Mouse (Mus musculus) heart, adult 2 months (tissue): ENCODE measurements at regions not wholly inside any gene's neighbourhood (a gene's known extent, or its start where the extent isn't known, plus 50 kb on each side); places are given as distances from the start of the nearest gene placed in this dataset.
A peak's percentile ranks its signal among the peaks of the same experiment; 100 is the strongest.

Experiments
- DNase-seq, 2 experiments: peaks; one replicate each; pipeline ENCODE4 v3.0.0; 2021
- H3K27ac ChIP-seq: fragments of 200-600 bp; 2 replicates; pipeline ENCODE4 v1.8.1; 2022
- H3K27me3 ChIP-seq: fragments of 200-500 bp; 2 replicates; pipeline ENCODE4 v1.6.1; 2012; ENCODE audit warnings: mild to moderate bottlenecking, low read length, inconsistent platforms, mixed read lengths; ENCODE audit not compliant: control insufficient read depth, insufficient read depth
- H3K36me3 ChIP-seq: fragments of 200-500 bp; 2 replicates; pipeline ENCODE4 v1.6.1; 2012; ENCODE audit warnings: low read length, inconsistent platforms; ENCODE audit not compliant: control insufficient read depth, insufficient read depth
- H3K4me1 ChIP-seq: fragments of 200-500 bp; 2 replicates; pipeline ENCODE4 v1.6.1; 2011; ENCODE audit warnings: low read length; ENCODE audit not compliant: control insufficient read depth, insufficient read depth
- H3K4me3 ChIP-seq: fragments of 200-600 bp; 2 replicates; pipeline ENCODE4 v1.8.1; 2022
- H3K79me2 ChIP-seq: fragments of 200-500 bp; replicated peaks from 2 replicates; pipeline ENCODE4 v1.6.1; 2012; ENCODE audit warnings: mild to moderate bottlenecking, inconsistent platforms, low read length, moderate library complexity, mixed read lengths; ENCODE audit not compliant: control insufficient read depth, insufficient read depth
- H3K9ac ChIP-seq: fragments of 200-500 bp; 2 replicates; pipeline ENCODE4 v1.6.1; 2012; ENCODE audit warnings: low read depth, mild to moderate bottlenecking, control low read depth, inconsistent platforms, low read length, mixed read lengths
- CTCF ChIP-seq: fragments of 200-600 bp; IDR thresholded peaks from 2 replicates; pipeline ENCODE4 v1.8.1; 2022; ENCODE audit warnings: antibody characterized with exemption, mild to moderate bottlenecking, moderate library complexity
- EP300 ChIP-seq: fragments of 200-500 bp; IDR thresholded peaks from 2 replicates; pipeline ENCODE4 v1.6.1; 2011; ENCODE audit warnings: low read depth, low read length, control low read depth; ENCODE audit not compliant: insufficient read depth
- POLR2A ChIP-seq: fragments of 200-500 bp; IDR thresholded peaks from 2 replicates; pipeline ENCODE4 v1.6.1; 2011; ENCODE audit warnings: mild to moderate bottlenecking, low read depth, low read length, control low read depth; ENCODE audit not compliant: insufficient read depth
- WGBS: fragments of 180-500 bp; shearing (Covaris S2); methylation state at CpG from one replicate; pipeline ENCODE4 v1.1.7; 2018; 5-methylcytosine and 5-hydroxymethylcytosine counted together
- intact Hi-C: fragments of 180-260 bp; cut with DNase I; formaldehyde crosslinking; loops from one replicate; pipeline ENCODE4 v1.15.1; 2025

GRCm38 (mm10) chr16:24201455-24201854, 191.9 kb upstream of the Lpp start:
- no peaks in the 10 kb centered on the region for H3K4me1 ChIP-seq
- no peaks in the 10 kb centered on the region for H3K36me3 ChIP-seq
- H3K79me2 ChIP-seq = no peaks in the 10 kb centered on the region
- no peak for TF ChIP-seq CTCF
- no peak for TF ChIP-seq POLR2A
- TF ChIP-seq EP300 = no peak
- 67% methylated on average over 7 of the region's 7 CpGs for WGBS
- no peak for DNase-seq
- no peak overlapping the region for H3K4me3 ChIP-seq
- no peak overlapping the region for H3K9ac ChIP-seq
- H3K27me3 ChIP-seq = no peaks in the 10 kb centered on the region
- H3K27ac ChIP-seq = no peak overlapping the region
- intact Hi-C loops = no loop called here

GRCm38 (mm10) chr16:24200200-24200599, 193.1 kb upstream of the Lpp start:
- Histone ChIP-seq H3K27me3 (no peaks in the 10 kb centered on the region), H3K27ac (no peak overlapping the region), H3K4me3 (no peak overlapping the region), H3K9ac (no peak overlapping the region), H3K79me2 (no peaks in the 10 kb centered on the region), H3K4me1 (no peaks in the 10 kb centered on the region), H3K36me3 (no peaks in the 10 kb centered on the region)
- TF ChIP-seq CTCF (no peak), POLR2A (no peak), EP300 (no peak)
- DNase-seq = no peak
- 95% methylated on average over 5 of the region's 5 CpGs for WGBS
- intact Hi-C loops = no loop called here

GRCm38 (mm10) chr16:24199408-24200167, 193.7 kb upstream of the Lpp start:
- Histone ChIP-seq H3K4me1 (no peaks in the 10 kb centered on the region), H3K9ac (no peak overlapping the region), H3K27ac (no peak overlapping the region), H3K27me3 (no peaks in the 10 kb centered on the region), H3K4me3 (no peak overlapping the region), H3K79me2 (no peaks in the 10 kb centered on the region), H3K36me3 (no peaks in the 10 kb centered on the region)
- TF ChIP-seq CTCF (no peak), EP300 (no peak)
- intact Hi-C loops = no loop called here
- DNase-seq = no peak
- 85% methylated on average over 18 of the region's 18 CpGs for WGBS

GRCm38 (mm10) chr16:24198291-24198690, 195.0 kb upstream of the Lpp start:
- Histone ChIP-seq H3K4me3 (no peak overlapping the region), H3K27ac (no peak overlapping the region), H3K36me3 (no peaks in the 10 kb centered on the region), H3K27me3 (no peaks in the 10 kb centered on the region), H3K4me1 (no peaks in the 10 kb centered on the region; the same call in 1 of the 2 replicates), H3K9ac (no peak overlapping the region), H3K79me2 (no peaks in the 10 kb centered on the region)
- TF ChIP-seq POLR2A = no peak
- no peak for TF ChIP-seq EP300
- no peak for DNase-seq
- intact Hi-C loops = no loop called here

GRCm38 (mm10) chr16:24197618-24198017, 195.7 kb upstream of the Lpp start:
- H3K79me2 ChIP-seq = no peaks in the 10 kb centered on the region
- no peak for TF ChIP-seq POLR2A
- H3K9ac ChIP-seq = no peak overlapping the region
- no peak overlapping the region for H3K4me3 ChIP-seq
- no peaks in the 10 kb centered on the region for H3K27me3 ChIP-seq
- no peak for DNase-seq
- no peaks in the 10 kb centered on the region for H3K36me3 ChIP-seq
- H3K4me1 ChIP-seq = no peaks in the 10 kb centered on the region; the same call in 1 of the 2 replicates
- WGBS = 76% methylated on average over 5 of the region's 5 CpGs
- no peak overlapping the region for H3K27ac ChIP-seq
- intact Hi-C loops = no loop called here

- Histone ChIP-seq H3K36me3 (no peaks in the 10 kb centered on the region), H3K4me3 (no peak overlapping the region), H3K4me1 (peaks cover 2% of the 10 kb centered on the region), H3K79me2 (no peaks in the 10 kb centered on the region), H3K27me3 (no peaks in the 10 kb centered on the region), H3K9ac (no peak overlapping the region), H3K27ac (peak overlapping the region; percentile 54)
- DNase-seq = no peak
- WGBS = 51% methylated on average over 2 of the region's 2 CpGs
- intact Hi-C loops = loop anchor here (5.0 kb wide), 1 partner anchor 43 kb away; no protein-coding TSS in a partner anchor
- TF ChIP-seq CTCF (no peak), POLR2A (no peak), EP300 (no peak)
Observed at GRCm38 (mm10) chr16:24193945-24194344, 199.4 kb upstream of the Lpp start.
